Mouse (Mus musculus): Measurements from ENCODE around the gene Ccng2. TPM values are rescaled to one million over a fixed set of nuclear protein-coding genes. Genes with fewer than 3 reads are reported as not detected.

Ccng2 gene
- 96.1 and 102 TPM in 2 replicates for polyA plus RNA-seq (2014; fragmentation: Nextera tagmentation; extraction: Ambion mirVana)

GRCm38 (mm10) chr5:93266883-93267704 is at the start of gene Ccng2:
Gene Ccng2 (plus strand): TSS chr5:93267257.
- Histone ChIP-seq H3K36me3 (ENCODE audit: control insufficient read depth, insufficient read depth, low read length) (peaks cover 7% of the 10 kb centered on the region), H3K9ac (ENCODE audit: low read depth, low read length) (peak within 1 kb of the TSS; percentile 96), H3K4me3 (ENCODE audit: low read depth, low read length) (peak within 1 kb of the TSS; percentile 77), H3K4me2 (replicated peaks; ENCODE audit: low read depth, low read length) (peak within 1 kb of the TSS; percentile 43), H3K27ac (ENCODE audit: low read depth, low read length) (peak within 1 kb of the TSS; percentile 90), H3K9me3 (ENCODE audit: control insufficient read depth, low read length) (no peaks in the 10 kb centered on the region), H3K27me3 (ENCODE audit: control insufficient read depth, insufficient read depth, low read length) (no peaks in the 10 kb centered on the region), H3K4me1 (replicated peaks; ENCODE audit: control insufficient read depth, insufficient read depth, low read length) (no peaks in the 10 kb centered on the region)
- DNase-seq (ENCODE audit: low spot score) (peak; percentile 95), ATAC-seq (ENCODE audit: low FRiP score) (peak; percentile 95)
- WGBS, result under 1% methylated on average over 49 of the region's 54 CpGs

- H3K9ac ChIP-seq (ENCODE audit: low read depth, low read length), result no peak overlapping the region
- no peak overlapping the region for H3K4me2 ChIP-seq (replicated peaks; ENCODE audit: low read depth, low read length)
- no peak for DNase-seq (ENCODE audit: low spot score)
- H3K27ac ChIP-seq (ENCODE audit: low read depth, low read length), result no peak overlapping the region
- no peaks in the 10 kb centered on the region for H3K9me3 ChIP-seq (ENCODE audit: control insufficient read depth, low read length)
- no peaks in the 10 kb centered on the region for H3K27me3 ChIP-seq (ENCODE audit: control insufficient read depth, insufficient read depth, low read length)
- H3K4me1 ChIP-seq (replicated peaks; ENCODE audit: control insufficient read depth, insufficient read depth, low read length), result no peaks in the 10 kb centered on the region
- WGBS, result 85% methylated on average over 3 of the region's 3 CpGs
- H3K4me3 ChIP-seq (ENCODE audit: low read depth, low read length), result no peak overlapping the region
- H3K36me3 ChIP-seq (ENCODE audit: control insufficient read depth, insufficient read depth, low read length), result no peaks in the 10 kb centered on the region
- ATAC-seq (ENCODE audit: low FRiP score), result no peak
Observed at GRCm38 (mm10) chr5:93218375-93218774, 48.7 kb upstream of the Ccng2 start.

- Histone ChIP-seq H3K9me3 (ENCODE audit: control insufficient read depth, low read length) (no peaks in the 10 kb centered on the region), H3K27me3 (ENCODE audit: control insufficient read depth, insufficient read depth, low read length) (no peaks in the 10 kb centered on the region), H3K4me1 (replicated peaks; ENCODE audit: control insufficient read depth, insufficient read depth, low read length) (no peaks in the 10 kb centered on the region), H3K36me3 (ENCODE audit: control insufficient read depth, insufficient read depth, low read length) (no peaks in the 10 kb centered on the region), H3K4me3 (ENCODE audit: low read depth, low read length) (no peak overlapping the region), H3K9ac (ENCODE audit: low read depth, low read length) (no peak overlapping the region), H3K27ac (ENCODE audit: low read depth, low read length) (no peak overlapping the region), H3K4me2 (replicated peaks; ENCODE audit: low read depth, low read length) (no peak overlapping the region)
- 77% methylated on average over 3 of the region's 3 CpGs for WGBS
- DNase-seq (ENCODE audit: low spot score) (no peak), ATAC-seq (ENCODE audit: low FRiP score) (no peak)
Observed at GRCm38 (mm10) chr5:93221661-93222060, 45.4 kb upstream of the Ccng2 start.

GRCm38 (mm10) chr5:93224549-93224948 is 42.5 kb upstream of the Ccng2 start:
- no peak overlapping the region for H3K4me2 ChIP-seq (replicated peaks; ENCODE audit: low read depth, low read length)
- DNase-seq (ENCODE audit: low spot score), result no peak
- no peak overlapping the region for H3K9ac ChIP-seq (ENCODE audit: low read depth, low read length)
- no peak overlapping the region for H3K27ac ChIP-seq (ENCODE audit: low read depth, low read length)
- H3K4me3 ChIP-seq (ENCODE audit: low read depth, low read length), result no peak overlapping the region
- 86% methylated on average over 2 of the region's 2 CpGs for WGBS
- no peaks in the 10 kb centered on the region for H3K36me3 ChIP-seq (ENCODE audit: control insufficient read depth, insufficient read depth, low read length)
- H3K4me1 ChIP-seq (replicated peaks; ENCODE audit: control insufficient read depth, insufficient read depth, low read length), result no peaks in the 10 kb centered on the region
- H3K27me3 ChIP-seq (ENCODE audit: control insufficient read depth, insufficient read depth, low read length), result no peaks in the 10 kb centered on the region
- ATAC-seq (ENCODE audit: low FRiP score), result no peak
- no peaks in the 10 kb centered on the region for H3K9me3 ChIP-seq (ENCODE audit: control insufficient read depth, low read length)

GRCm38 (mm10) chr5:93227157-93227556 is 39.9 kb upstream of the Ccng2 start:
- ATAC-seq (ENCODE audit: low FRiP score) (no peak), DNase-seq (ENCODE audit: low spot score) (no peak)
- Histone ChIP-seq H3K9ac (ENCODE audit: low read depth, low read length) (no peak overlapping the region), H3K9me3 (ENCODE audit: control insufficient read depth, low read length) (no peaks in the 10 kb centered on the region), H3K4me2 (replicated peaks; ENCODE audit: low read depth, low read length) (no peak overlapping the region), H3K4me1 (replicated peaks; ENCODE audit: control insufficient read depth, insufficient read depth, low read length) (no peaks in the 10 kb centered on the region), H3K27me3 (ENCODE audit: control insufficient read depth, insufficient read depth, low read length) (no peaks in the 10 kb centered on the region), H3K27ac (ENCODE audit: low read depth, low read length) (no peak overlapping the region), H3K4me3 (ENCODE audit: low read depth, low read length) (no peak overlapping the region), H3K36me3 (ENCODE audit: control insufficient read depth, insufficient read depth, low read length) (no peaks in the 10 kb centered on the region)
- 87% methylated on average over 3 of the region's 3 CpGs for WGBS

- H3K27ac ChIP-seq (ENCODE audit: low read depth, low read length), result no peak overlapping the region
- no peak overlapping the region for H3K4me2 ChIP-seq (replicated peaks; ENCODE audit: low read depth, low read length)
- no peak overlapping the region for H3K9ac ChIP-seq (ENCODE audit: low read depth, low read length)
- no peaks in the 10 kb centered on the region for H3K4me1 ChIP-seq (replicated peaks; ENCODE audit: control insufficient read depth, insufficient read depth, low read length)
- WGBS, result 90% methylated on average over 2 of the region's 2 CpGs
- no peaks in the 10 kb centered on the region for H3K9me3 ChIP-seq (ENCODE audit: control insufficient read depth, low read length)
- H3K27me3 ChIP-seq (ENCODE audit: control insufficient read depth, insufficient read depth, low read length), result no peaks in the 10 kb centered on the region
- ATAC-seq (ENCODE audit: low FRiP score), result no peak
- no peak for DNase-seq (ENCODE audit: low spot score)
- no peak overlapping the region for H3K4me3 ChIP-seq (ENCODE audit: low read depth, low read length)
- H3K36me3 ChIP-seq (ENCODE audit: control insufficient read depth, insufficient read depth, low read length), result no peaks in the 10 kb centered on the region
Observed at GRCm38 (mm10) chr5:93229527-93229926, 37.5 kb upstream of the Ccng2 start.

- ATAC-seq (ENCODE audit: low FRiP score), result no peak
- H3K4me3 ChIP-seq (ENCODE audit: low read depth, low read length), result no peak overlapping the region
- H3K4me2 ChIP-seq (replicated peaks; ENCODE audit: low read depth, low read length), result no peak overlapping the region
- no peak overlapping the region for H3K9ac ChIP-seq (ENCODE audit: low read depth, low read length)
- no peaks in the 10 kb centered on the region for H3K9me3 ChIP-seq (ENCODE audit: control insufficient read depth, low read length)
- H3K36me3 ChIP-seq (ENCODE audit: control insufficient read depth, insufficient read depth, low read length), result no peaks in the 10 kb centered on the region
- H3K27me3 ChIP-seq (ENCODE audit: control insufficient read depth, insufficient read depth, low read length), result no peaks in the 10 kb centered on the region
- H3K4me1 ChIP-seq (replicated peaks; ENCODE audit: control insufficient read depth, insufficient read depth, low read length), result no peaks in the 10 kb centered on the region
- no peak overlapping the region for H3K27ac ChIP-seq (ENCODE audit: low read depth, low read length)
- 78% methylated on average over 3 of the region's 3 CpGs for WGBS
- no peak for DNase-seq (ENCODE audit: low spot score)
Observed at GRCm38 (mm10) chr5:93231721-93232120, 35.3 kb upstream of the Ccng2 start.

GRCm38 (mm10) chr5:93232838-93233237 is 34.2 kb upstream of the Ccng2 start:
- Histone ChIP-seq H3K9ac (ENCODE audit: low read depth, low read length) (no peak overlapping the region), H3K27ac (ENCODE audit: low read depth, low read length) (no peak overlapping the region), H3K4me1 (replicated peaks; ENCODE audit: control insufficient read depth, insufficient read depth, low read length) (no peaks in the 10 kb centered on the region), H3K9me3 (ENCODE audit: control insufficient read depth, low read length) (no peaks in the 10 kb centered on the region), H3K4me2 (replicated peaks; ENCODE audit: low read depth, low read length) (no peak overlapping the region), H3K4me3 (ENCODE audit: low read depth, low read length) (no peak overlapping the region), H3K27me3 (ENCODE audit: control insufficient read depth, insufficient read depth, low read length) (no peaks in the 10 kb centered on the region), H3K36me3 (ENCODE audit: control insufficient read depth, insufficient read depth, low read length) (no peaks in the 10 kb centered on the region)
- ATAC-seq (ENCODE audit: low FRiP score) (no peak), DNase-seq (ENCODE audit: low spot score) (no peak)
- WGBS, result 93% methylated on average over 2 of the region's 2 CpGs

GRCm38 (mm10) chr5:93234130-93234529 is 32.9 kb upstream of the Ccng2 start:
- ATAC-seq (ENCODE audit: low FRiP score) (no peak), DNase-seq (ENCODE audit: low spot score) (no peak)
- Histone ChIP-seq H3K27me3 (ENCODE audit: control insufficient read depth, insufficient read depth, low read length) (no peaks in the 10 kb centered on the region), H3K9ac (ENCODE audit: low read depth, low read length) (no peak overlapping the region), H3K4me3 (ENCODE audit: low read depth, low read length) (no peak overlapping the region), H3K4me1 (replicated peaks; ENCODE audit: control insufficient read depth, insufficient read depth, low read length) (no peaks in the 10 kb centered on the region), H3K4me2 (replicated peaks; ENCODE audit: low read depth, low read length) (no peak overlapping the region), H3K9me3 (ENCODE audit: control insufficient read depth, low read length) (no peaks in the 10 kb centered on the region), H3K36me3 (ENCODE audit: control insufficient read depth, insufficient read depth, low read length) (no peaks in the 10 kb centered on the region), H3K27ac (ENCODE audit: low read depth, low read length) (no peak overlapping the region)
- 81% methylated on average over 4 of the region's 4 CpGs for WGBS
